Mouse (Mus musculus) heart, postnatal 0 days (tissue): ENCODE data around the gene Zfp346. TPM values are rescaled to one million over a fixed set of nuclear protein-coding genes. Genes with fewer than 3 reads are reported as not detected.

Experiments used
- ATAC-seq: fragments of 200-750 bp; cut with Nextera tagmentation; 2 replicates; pipeline ENCODE4 v1.8.0; 2017; ENCODE audit warnings: low read depth, moderate number of reproducible peaks, moderate library complexity; ENCODE audit not compliant: insufficient read depth
- DNase-seq: peaks from one replicate; pipeline ENCODE4 v3.0.0-alpha.2; 2016; ENCODE audit warnings: low spot score
- H3K27ac ChIP-seq: fragments of 300-500 bp; sonication (generic); 2 replicates; pipeline ENCODE4 v1.5.1; 2014; ENCODE audit warnings: low read depth, mild to moderate bottlenecking
- H3K27me3 ChIP-seq: fragments of 300-500 bp; sonication (generic); 2 replicates; pipeline ENCODE4 v1.6.1; 2014; ENCODE audit warnings: low read length, mixed read lengths; ENCODE audit not compliant: control insufficient read depth, insufficient read depth
- H3K36me3 ChIP-seq: fragments of 300-500 bp; sonication (generic); replicated peaks from 2 replicates; pipeline ENCODE4 v1.6.1; 2014; ENCODE audit warnings: low read length, mixed read lengths; ENCODE audit not compliant: control insufficient read depth, insufficient read depth
- H3K4me1 ChIP-seq: fragments of 300-500 bp; sonication (generic); 2 replicates; pipeline ENCODE4 v1.6.1; 2014; ENCODE audit warnings: antibody characterized with exemption; ENCODE audit not compliant: control insufficient read depth, insufficient read depth
- H3K4me2 ChIP-seq: fragments of 300-500 bp; sonication (generic); 2 replicates; pipeline ENCODE4 v1.6.1; 2014; ENCODE audit warnings: low read depth, mild to moderate bottlenecking, low read length, moderate library complexity
- H3K4me3 ChIP-seq: fragments of 300-500 bp; sonication (generic); 2 replicates; pipeline ENCODE4 v1.5.1; 2014; ENCODE audit warnings: low read depth, low read length
- H3K9ac ChIP-seq: fragments of 300-500 bp; sonication (generic); replicated peaks from 2 replicates; pipeline ENCODE4 v1.6.1; 2014; ENCODE audit warnings: low read depth, low read length, mixed read lengths
- H3K9me3 ChIP-seq: fragments of 300-500 bp; sonication (generic); replicated peaks from 2 replicates; pipeline ENCODE4 v1.6.1; 2016; ENCODE audit warnings: low read length; ENCODE audit not compliant: control insufficient read depth
- CTCF ChIP-seq: IDR thresholded peaks from 2 replicates; pipeline ENCODE4 v1.5.1; 2016; ENCODE audit warnings: antibody characterized with exemption, control low read depth, low read depth
- EP300 ChIP-seq: IDR thresholded peaks from 2 replicates; pipeline ENCODE4 v1.6.1; 2016; ENCODE audit warnings: antibody characterized with exemption, low read depth
- WGBS: fragments of 180-500 bp; shearing (Covaris S2); extraction: QIAGEN DNeasy Blood & Tissue Kit; methylation state at CpG from one replicate; pipeline ENCODE4 v1.1.7; 2014; 5-methylcytosine and 5-hydroxymethylcytosine counted together
- polyA plus RNA-seq: library from polyadenylated mRNA; unstranded; fragments of >200 nt; fragmentation: Nextera tagmentation; extraction: Ambion mirVana; gene quantifications from 2 replicates; pipeline ENCODE4 v1.2.1, GENCODE M21; 2015
- total RNA-seq: library from RNA; depleted of rRNA; stranded (reverse); fragments of >200 nt; gene quantifications from 2 replicates; pipeline ENCODE4 v1.2.3, GENCODE M21; 2014; ENCODE audit warnings: low replicate concordance

The Zfp346 gene
- total and polyA plus RNA-seq, 2 experiments from 2014 or later = 11.7 to 21.0 TPM

- no peak for DNase-seq
- WGBS = 67% methylated on average over 6 of the region's 6 CpGs
- peaks cover 67% of the 10 kb centered on the region for H3K36me3 ChIP-seq
- no peak overlapping the region for H3K27ac ChIP-seq
- H3K4me3 ChIP-seq = no peak overlapping the region
- TF ChIP-seq CTCF = no peak
- no peak for TF ChIP-seq EP300
- no peaks in the 10 kb centered on the region for H3K27me3 ChIP-seq
- no peak overlapping the region for H3K9ac ChIP-seq
- H3K4me2 ChIP-seq = no peak overlapping the region
- no peaks in the 10 kb centered on the region for H3K9me3 ChIP-seq
- H3K4me1 ChIP-seq = no peaks in the 10 kb centered on the region
- no peak for ATAC-seq
Observed at GRCm38 (mm10) chr13:55114375-55114774, 9.3 kb downstream of the Zfp346 start.

- no peaks in the 10 kb centered on the region for H3K27me3 ChIP-seq
- WGBS = 87% methylated on average over 6 of the region's 6 CpGs
- no peak for ATAC-seq
- peaks cover 83% of the 10 kb centered on the region for H3K36me3 ChIP-seq
- DNase-seq = no peak
- TF ChIP-seq CTCF (no peak), EP300 (no peak)
- H3K4me3 ChIP-seq = no peak overlapping the region
- no peak overlapping the region for H3K27ac ChIP-seq
- no peaks in the 10 kb centered on the region for H3K9me3 ChIP-seq
- no peak overlapping the region for H3K4me2 ChIP-seq
- H3K4me1 ChIP-seq = no peaks in the 10 kb centered on the region
- H3K9ac ChIP-seq = no peak overlapping the region
Observed at GRCm38 (mm10) chr13:55124903-55125302, 19.8 kb downstream of the Zfp346 start.

GRCm38 (mm10) chr13:55133448-55133847, 28.3 kb downstream of the Zfp346 start, which contains the start of gene Gm17617:
TSS of gene Gm17617 (minus strand) at chr13:55133548.
- Histone ChIP-seq H3K36me3 (peaks cover 52% of the 10 kb centered on the region), H3K9ac (no peak within 1 kb of the TSS), H3K4me3 (no peak within 1 kb of the TSS), H3K4me2 (no peak within 1 kb of the TSS), H3K9me3 (no peaks in the 10 kb centered on the region), H3K27ac (no peak within 1 kb of the TSS), H3K27me3 (no peaks in the 10 kb centered on the region), H3K4me1 (no peaks in the 10 kb centered on the region)
- WGBS = 96% methylated on average over 2 of the region's 2 CpGs
- DNase-seq (no peak), ATAC-seq (no peak)
- TF ChIP-seq CTCF (no peak), EP300 (no peak)

GRCm38 (mm10) chr13:55135382-55135781, 30.3 kb downstream of the Zfp346 start:
- 7% methylated on average over 5 of the region's 5 CpGs for WGBS
- ATAC-seq (peak; percentile 86), DNase-seq (peak; percentile 77)

GRCm38 (mm10) chr13:55140271-55140670, 35.2 kb downstream of the Zfp346 start:
- Histone ChIP-seq H3K9me3 (no peaks in the 10 kb centered on the region), H3K4me1 (no peaks in the 10 kb centered on the region), H3K9ac (no peak overlapping the region), H3K27ac (no peak overlapping the region), H3K27me3 (no peaks in the 10 kb centered on the region), H3K4me3 (no peak overlapping the region), H3K36me3 (no peaks in the 10 kb centered on the region), H3K4me2 (no peak overlapping the region)
- 62% methylated on average over 2 of the region's 2 CpGs for WGBS
- ATAC-seq = no peak
- no peak for DNase-seq
- no peak for TF ChIP-seq EP300
- TF ChIP-seq CTCF = no peak

More at GRCm38 (mm10) chr13:55135382-55135781, 30.3 kb downstream of the Zfp346 start:
- Histone ChIP-seq H3K27ac (0 out of 2 replicates have a peak overlapping the region, but pooled peaks have one; percentile 32), H3K9me3 (no peaks in the 10 kb centered on the region), H3K4me2 (no peak overlapping the region), H3K4me3 (no peak overlapping the region), H3K9ac (no peak overlapping the region), H3K4me1 (no peaks in the 10 kb centered on the region), H3K27me3 (no peaks in the 10 kb centered on the region), H3K36me3 (peaks cover 35% of the 10 kb centered on the region)
- TF ChIP-seq CTCF (peak; percentile 58), EP300 (no peak)

GRCm38 (mm10) chr13:55152621-55153415, 47.7 kb downstream of the Zfp346 start, which contains the start of gene Fgfr4:
TSS of gene Fgfr4 (plus strand) at chr13:55152640.
- peak within 1 kb of the TSS; percentile 64 for H3K4me2 ChIP-seq
- H3K9ac ChIP-seq = peak within 1 kb of the TSS; percentile 37
- TF ChIP-seq EP300 (no peak), CTCF (no peak)
- peak within 1 kb of the TSS; percentile 43 for H3K4me3 ChIP-seq
- peaks cover 22% of the 10 kb centered on the region for H3K27me3 ChIP-seq
- 1% methylated on average over 67 of the region's 68 CpGs for WGBS
- no peaks in the 10 kb centered on the region for H3K9me3 ChIP-seq
- DNase-seq (no peak), ATAC-seq (peak; percentile 34; the same call in 1 of the 2 replicates)
- no peaks in the 10 kb centered on the region for H3K36me3 ChIP-seq
- H3K27ac ChIP-seq = no peak within 1 kb of the TSS
- H3K4me1 ChIP-seq = no peaks in the 10 kb centered on the region
